Mouse (Mus musculus): ENCODE results near the gene Maoa.

The Maoa gene

DNA sequence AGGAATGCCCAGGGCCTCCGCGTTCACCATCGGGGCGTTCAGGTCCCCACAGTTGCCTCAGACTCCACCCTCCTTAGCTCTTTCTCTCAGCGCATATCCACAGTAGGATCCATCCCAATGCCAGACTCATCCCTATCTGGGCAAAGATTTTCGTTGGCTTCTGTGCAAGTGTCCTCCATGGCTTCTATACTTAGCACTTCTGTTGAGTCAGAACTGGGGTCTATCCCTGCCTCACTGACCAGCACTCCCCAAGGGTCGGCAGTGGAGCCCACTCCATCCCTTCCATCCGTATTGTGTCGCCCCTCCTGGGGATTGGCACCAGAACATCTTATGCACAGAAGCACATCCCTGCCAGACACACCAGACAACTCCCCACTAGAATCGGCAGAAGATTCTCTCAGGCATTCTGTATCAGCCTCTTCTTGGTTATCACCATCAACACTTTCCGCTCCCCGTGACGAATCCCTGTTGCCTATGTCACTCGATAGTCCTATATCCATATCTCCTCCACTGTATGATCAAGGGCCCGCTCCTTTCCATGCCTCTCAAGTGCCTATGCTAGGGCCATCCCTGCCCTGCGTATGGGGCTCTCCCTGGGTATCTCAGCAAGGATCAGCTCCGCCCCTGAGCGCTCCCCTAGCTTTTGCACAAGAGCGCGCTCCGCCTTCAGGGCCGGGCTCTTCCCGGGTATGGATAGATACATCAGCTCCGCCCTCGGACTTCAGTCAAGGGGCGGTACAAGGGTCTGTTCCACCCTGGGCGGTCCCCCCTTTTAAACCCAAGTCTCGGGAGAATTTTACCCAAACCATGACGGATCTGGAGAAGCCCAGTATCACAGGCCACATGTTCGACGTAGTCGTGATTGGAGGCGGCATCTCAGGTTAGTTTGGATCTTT, at the start of gene Maoa:
TSS of gene Maoa (plus strand) at position 665 of the 896 bp plus-strand sequence.
- peak; percentile 80 for DNase-seq (ENCODE audit: low spot score)

DNA sequence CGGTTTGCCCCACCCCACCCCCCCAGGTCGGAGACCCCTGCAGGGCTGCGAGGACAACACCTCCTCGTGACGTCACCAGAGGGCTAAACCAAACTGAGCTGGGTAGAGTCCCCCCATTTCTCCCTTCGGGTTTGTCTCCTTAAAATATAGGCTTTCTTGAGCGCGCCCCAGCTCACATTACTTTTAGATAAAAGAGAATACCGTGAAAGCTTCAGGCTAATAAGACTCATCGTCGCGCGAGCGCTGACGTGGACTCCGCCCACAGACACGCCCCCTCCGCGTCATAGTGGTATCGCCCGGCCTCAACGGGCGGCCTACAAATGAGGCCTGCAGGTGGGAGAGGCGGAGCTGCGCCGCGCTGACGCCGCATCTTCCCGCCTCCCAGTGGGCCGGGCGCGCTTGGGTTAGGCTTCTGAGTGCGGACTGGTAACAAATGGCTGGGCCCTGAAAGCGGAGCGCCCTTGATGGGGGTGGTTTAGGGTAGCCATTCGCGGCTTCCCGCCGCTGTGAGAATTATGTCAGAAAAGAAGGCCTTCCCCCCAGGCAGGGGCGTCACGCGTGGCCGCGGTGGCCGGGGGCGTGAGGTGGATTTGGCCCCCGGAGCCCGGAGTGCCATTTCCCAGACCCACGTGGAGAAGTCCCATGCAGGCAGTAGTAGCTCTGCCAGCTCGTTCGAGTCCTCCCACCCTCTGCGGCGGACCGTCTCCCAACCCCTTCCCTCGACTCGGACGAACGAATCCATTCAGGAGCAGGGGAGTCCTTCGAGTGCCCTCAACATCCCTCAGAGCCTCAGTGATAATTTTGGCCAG, 1.1 kb upstream of the Maoa start:
- peak; percentile 83 for DNase-seq (ENCODE audit: low spot score)

DNA sequence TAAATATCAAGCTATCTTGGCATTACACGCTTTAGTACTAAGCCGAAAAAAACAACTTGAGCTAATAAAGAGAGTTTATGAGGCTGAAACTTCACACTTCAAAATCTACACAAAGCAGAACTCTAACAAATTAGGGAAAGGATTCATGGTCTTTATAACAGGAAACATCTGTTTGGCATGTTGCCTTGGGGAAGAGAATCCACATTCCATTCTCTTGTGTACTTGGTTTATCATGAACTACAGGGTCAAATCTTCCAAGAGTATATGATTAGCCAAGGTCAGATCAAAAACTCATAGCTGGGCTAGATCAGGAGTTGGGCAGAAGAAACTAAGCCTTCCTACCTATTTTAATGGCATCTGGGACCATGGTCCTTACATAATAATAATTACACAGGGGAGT, 37.0 kb downstream of the Maoa start:
- no peak for DNase-seq (ENCODE audit: low spot score)

DNA sequence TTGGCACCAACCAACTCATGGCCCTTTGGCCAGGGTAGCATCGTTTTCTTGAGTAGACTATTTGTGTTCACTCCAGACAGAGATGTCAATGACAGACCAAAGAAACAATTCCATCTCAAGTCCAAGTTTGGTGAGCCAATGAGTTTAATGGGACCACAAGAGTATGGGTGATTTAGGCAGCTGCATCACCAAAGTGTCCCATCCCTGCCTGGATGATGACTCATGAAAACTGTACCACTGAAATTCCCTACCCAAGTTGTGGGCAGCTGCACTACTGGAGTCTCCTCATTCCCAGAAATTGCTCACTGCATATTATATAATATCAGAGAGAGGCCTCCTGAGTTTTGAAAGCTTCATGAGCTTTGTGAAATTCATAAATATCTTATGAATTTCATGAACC, 86.6 kb downstream of the Maoa start:
- DNase-seq (ENCODE audit: low spot score) = no peak

DNA sequence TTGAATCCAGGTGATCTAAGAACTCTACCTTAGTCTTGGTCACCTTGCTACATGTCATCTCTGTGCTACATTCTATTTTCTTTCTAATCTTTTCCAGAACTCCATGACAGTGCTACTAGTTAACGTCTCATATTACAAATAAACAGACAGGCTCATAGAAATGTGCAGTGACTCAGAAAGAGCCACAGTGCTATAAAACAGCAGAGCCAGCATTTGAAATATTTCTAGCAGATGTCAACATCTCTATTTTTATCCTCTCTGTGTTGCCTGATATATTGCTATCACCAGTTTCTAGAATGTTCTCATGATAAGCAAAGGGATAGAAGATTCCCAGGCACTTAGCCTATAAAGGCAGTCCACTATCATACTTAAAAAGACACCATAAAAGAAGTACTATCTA, 94.5 kb downstream of the Maoa start:
- DNase-seq (ENCODE audit: low spot score) = no peak

Data from yolk sac, embryonic 10.5 days (tissue).